Mouse (Mus musculus): ENCODE measurements around the gene 4930404N11Rik.

- TF ChIP-seq POLR2A (IDR thresholded peaks at IDR 0.05; ENCODE audit: extremely low read depth, insufficient read depth, low read length): no peak
- no peak for TF ChIP-seq CTCF (IDR thresholded peaks at IDR 0.05; ENCODE audit: extremely low read depth, insufficient read depth, low read length)
These were observed 50.0 kb downstream of the 4930404N11Rik start for GRCm38 (mm10) chr10:81315587-81315986.

All from cortical plate, adult 2 months (tissue).